Mouse (Mus musculus) thymus, adult 2 months (tissue): ENCODE results near the gene Hacd3. TPM values are rescaled to one million over a fixed set of nuclear protein-coding genes. Genes with fewer than 3 reads are reported as not detected.

Source experiments
- DNase-seq: peaks from one replicate; pipeline ENCODE4 v3.0.0; 2021
- H3K27ac ChIP-seq: fragments of 200-500 bp; 2 replicates; pipeline ENCODE4 v1.5.1; 2012; ENCODE audit warnings: low read length, control low read depth; ENCODE audit not compliant: control insufficient read depth, insufficient read depth
- H3K27me3 ChIP-seq: fragments of 200-500 bp; 2 replicates; pipeline ENCODE4 v1.6.1; 2012; ENCODE audit warnings: mild to moderate bottlenecking, low read length, moderate library complexity, mixed read lengths; ENCODE audit not compliant: control insufficient read depth, insufficient read depth
- H3K36me3 ChIP-seq: fragments of 200-500 bp; 2 replicates; pipeline ENCODE4 v1.6.1; 2012; ENCODE audit warnings: mild to moderate bottlenecking, low read length, moderate library complexity; ENCODE audit not compliant: control insufficient read depth, insufficient read depth
- H3K4me1 ChIP-seq: fragments of 200-500 bp; replicated peaks from 2 replicates; pipeline ENCODE4 v1.6.1; 2012; ENCODE audit warnings: low read length; ENCODE audit not compliant: control insufficient read depth, insufficient read depth
- H3K4me3 ChIP-seq: fragments of 200-500 bp; 2 replicates; pipeline ENCODE4 v1.5.1; 2012; ENCODE audit warnings: mild to moderate bottlenecking, low read length, control low read depth, moderate library complexity; ENCODE audit not compliant: control insufficient read depth, insufficient read depth
- CTCF ChIP-seq: fragments of 200-500 bp; IDR thresholded peaks from 2 replicates; pipeline ENCODE4 v1.5.1; 2012; ENCODE audit warnings: mild to moderate bottlenecking, control low read depth, low read length, moderate library complexity, borderline replicate concordance; ENCODE audit not compliant: control insufficient read depth, poor library complexity, insufficient read depth; ENCODE audit errors: extremely low read depth
- POLR2A ChIP-seq: fragments of 200-500 bp; IDR thresholded peaks from 2 replicates; pipeline ENCODE4 v1.6.1; 2012; ENCODE audit warnings: mild to moderate bottlenecking, low read length, control low read depth, moderate library complexity; ENCODE audit not compliant: control insufficient read depth, poor library complexity, insufficient read depth; ENCODE audit errors: extremely low read depth
- WGBS: fragments of 180-500 bp; shearing (Covaris S2); methylation state at CpG from one replicate; pipeline ENCODE4 v1.1.7; 2018; 5-methylcytosine and 5-hydroxymethylcytosine counted together
- polyA plus RNA-seq: library from polyadenylated mRNA; depleted of rRNA; stranded (reverse); fragments of >200 nt; gene quantifications from 2 replicates; pipeline ENCODE4 v1.2.3, GENCODE M21; 2012

Gene Hacd3
- polyA plus RNA-seq, 1 experiment, result 35.3 TPM

DNA sequence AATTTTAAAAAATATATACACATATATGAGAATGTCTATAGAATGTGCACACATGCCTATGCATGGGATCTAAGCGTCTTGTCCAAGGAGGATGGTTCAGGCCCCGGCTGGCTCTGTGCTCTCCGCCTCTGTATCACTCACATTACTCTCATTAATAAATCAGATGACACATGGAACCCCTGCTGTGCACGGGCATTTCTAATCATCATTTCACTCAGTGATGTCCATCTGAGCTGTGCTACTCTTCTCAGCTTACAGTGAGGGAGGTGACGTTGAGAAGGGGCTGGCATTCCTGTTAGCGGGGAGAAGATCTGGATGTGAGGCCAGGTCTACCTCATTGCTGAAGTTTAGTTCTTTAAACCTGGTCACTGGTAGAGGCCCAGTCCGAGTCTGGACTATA is 5.7 kb upstream of the Hacd3 start:
- H3K4me3 ChIP-seq, result no peak overlapping the region
- H3K27me3 ChIP-seq, result no peaks in the 10 kb centered on the region
- peaks cover 3% of the 10 kb centered on the region; the same call in 1 of the 2 replicates for H3K4me1 ChIP-seq
- TF ChIP-seq POLR2A (no peak), CTCF (no peak)
- H3K36me3 ChIP-seq, result no peaks in the 10 kb centered on the region
- no peak overlapping the region for H3K27ac ChIP-seq
- WGBS, result 93% methylated on average over 7 of the region's 7 CpGs
- DNase-seq, result no peak

DNA sequence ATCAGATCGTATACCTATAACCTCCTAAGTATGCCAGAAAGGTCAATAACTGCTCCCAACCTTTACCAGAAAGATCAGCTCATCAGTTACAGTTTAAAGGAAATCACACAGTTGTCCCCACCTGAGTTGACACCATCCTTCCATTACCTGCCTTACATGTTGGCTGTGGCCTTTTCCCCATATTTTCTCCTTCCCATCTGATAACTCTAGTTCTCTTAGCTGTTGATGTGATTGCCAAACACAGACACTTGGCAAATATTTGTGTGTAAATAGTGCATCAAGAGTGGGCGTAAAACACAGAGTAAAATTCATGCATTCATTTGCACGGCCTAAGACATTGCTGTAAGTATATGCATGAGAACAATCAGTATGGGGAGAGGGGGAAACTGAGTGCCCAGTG is 2.0 kb upstream of the Hacd3 start:
- Histone ChIP-seq H3K4me1 (peaks cover 3% of the 10 kb centered on the region; the same call in 1 of the 2 replicates), H3K27me3 (no peaks in the 10 kb centered on the region), H3K4me3 (no peak overlapping the region), H3K27ac (no peak overlapping the region), H3K36me3 (no peaks in the 10 kb centered on the region)
- TF ChIP-seq CTCF (no peak), POLR2A (no peak)
- DNase-seq, result no peak
- WGBS, result 96% methylated on average over 3 of the region's 3 CpGs

DNA sequence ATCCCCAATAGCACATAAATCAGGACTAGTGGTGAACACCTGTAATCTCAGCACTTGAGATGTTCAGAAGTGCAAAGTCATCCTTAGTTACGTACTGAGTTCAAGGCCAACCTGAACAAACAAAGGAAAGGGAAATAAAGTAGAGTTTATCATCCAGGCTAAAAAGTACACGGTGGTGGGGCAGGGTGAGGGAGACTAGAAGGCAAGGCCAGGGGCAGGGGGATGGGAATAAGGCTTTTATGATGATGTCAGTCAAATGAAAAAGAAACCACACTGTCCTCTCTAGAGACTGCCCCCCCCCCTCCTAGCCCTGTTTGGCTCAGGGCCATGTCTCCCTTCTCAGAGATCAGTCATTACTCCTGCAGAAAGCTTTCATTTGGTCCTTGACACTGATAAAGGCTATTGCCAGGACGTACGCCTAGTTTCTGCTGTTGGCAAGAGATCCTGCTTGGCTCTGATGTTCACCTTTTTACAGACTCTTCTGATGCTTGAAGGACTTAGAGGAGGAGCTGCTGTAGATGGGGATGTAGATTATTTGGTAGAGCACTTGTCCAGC is 1.2 kb upstream of the Hacd3 start:
- Histone ChIP-seq H3K4me1 (peaks cover 3% of the 10 kb centered on the region; the same call in 1 of the 2 replicates), H3K27ac (no peak overlapping the region), H3K36me3 (no peaks in the 10 kb centered on the region), H3K4me3 (no peak overlapping the region), H3K27me3 (no peaks in the 10 kb centered on the region)
- DNase-seq, result no peak
- no peak for TF ChIP-seq POLR2A
- 71% methylated on average over 4 of the region's 4 CpGs for WGBS

DNA sequence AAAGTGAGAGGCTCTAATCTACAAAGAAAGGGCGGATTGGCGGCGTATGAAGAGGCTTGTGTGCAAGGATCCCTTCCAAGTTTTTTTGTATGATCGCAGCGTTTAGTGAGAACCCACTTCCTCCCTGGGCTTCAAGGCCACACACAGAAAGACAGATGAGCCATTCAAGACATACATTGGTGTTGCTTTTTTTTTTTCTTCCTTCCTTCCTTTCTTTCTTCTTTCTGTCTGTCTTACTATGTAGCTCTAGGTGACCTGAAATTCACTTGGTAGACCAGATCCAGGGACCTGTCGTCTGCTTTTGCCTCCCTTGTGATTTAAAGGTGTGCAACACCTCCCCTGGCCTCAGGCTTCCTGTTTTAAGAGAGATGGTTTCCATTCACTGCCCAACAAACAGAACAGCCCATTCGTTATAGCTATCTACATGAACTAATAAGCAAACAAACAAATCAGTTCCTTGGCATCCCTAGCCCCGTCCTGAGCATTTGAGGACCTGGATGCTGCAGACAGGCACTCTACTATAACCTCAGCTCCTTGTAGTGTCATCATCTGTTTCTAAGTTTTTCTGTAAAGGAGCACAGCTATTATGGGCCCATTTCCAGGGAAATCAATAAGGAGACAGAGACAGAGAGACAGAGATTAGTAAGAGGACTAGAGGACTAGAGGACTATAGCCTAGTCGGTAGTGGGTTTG is 540 bp upstream of the Hacd3 start:
- H3K27ac ChIP-seq, result peak overlapping the region; percentile 84
- TF ChIP-seq POLR2A (no peak), CTCF (no peak)
- no peak for DNase-seq
- peak overlapping the region; percentile 63 for H3K4me3 ChIP-seq
- no peaks in the 10 kb centered on the region for H3K27me3 ChIP-seq
- H3K4me1 ChIP-seq, result peaks cover 3% of the 10 kb centered on the region; the same call in 1 of the 2 replicates
- H3K36me3 ChIP-seq, result no peaks in the 10 kb centered on the region
- 19% methylated on average over 9 of the region's 9 CpGs for WGBS

DNA sequence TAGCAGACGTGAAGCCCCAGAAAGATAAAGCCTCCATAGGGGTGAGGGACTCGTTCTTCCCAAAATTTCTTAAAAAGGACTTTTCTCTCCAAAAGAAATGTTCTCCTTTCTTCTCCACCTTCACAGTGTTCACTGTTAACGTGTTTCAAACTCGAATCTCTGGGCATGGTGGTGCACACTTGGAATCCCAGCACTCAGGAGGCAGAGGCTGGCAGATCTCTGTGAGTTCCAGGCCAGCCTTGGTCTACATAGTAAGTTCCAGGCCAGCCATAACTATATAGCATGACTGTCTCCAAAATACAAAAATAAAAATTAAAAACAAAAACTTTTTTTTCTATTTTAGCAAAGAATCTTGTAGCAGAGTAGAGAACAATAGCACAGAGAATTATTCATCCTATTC is 1.4 kb downstream of the Hacd3 start:
- Histone ChIP-seq H3K4me3 (no peak overlapping the region), H3K27ac (no peak overlapping the region), H3K27me3 (no peaks in the 10 kb centered on the region), H3K4me1 (peaks cover 6% of the 10 kb centered on the region; the same call in 1 of the 2 replicates), H3K36me3 (no peaks in the 10 kb centered on the region)
- no peak for TF ChIP-seq CTCF
- no peak for TF ChIP-seq POLR2A
- no peak for DNase-seq
- WGBS, result 86% methylated on average over 4 of the region's 4 CpGs

DNA sequence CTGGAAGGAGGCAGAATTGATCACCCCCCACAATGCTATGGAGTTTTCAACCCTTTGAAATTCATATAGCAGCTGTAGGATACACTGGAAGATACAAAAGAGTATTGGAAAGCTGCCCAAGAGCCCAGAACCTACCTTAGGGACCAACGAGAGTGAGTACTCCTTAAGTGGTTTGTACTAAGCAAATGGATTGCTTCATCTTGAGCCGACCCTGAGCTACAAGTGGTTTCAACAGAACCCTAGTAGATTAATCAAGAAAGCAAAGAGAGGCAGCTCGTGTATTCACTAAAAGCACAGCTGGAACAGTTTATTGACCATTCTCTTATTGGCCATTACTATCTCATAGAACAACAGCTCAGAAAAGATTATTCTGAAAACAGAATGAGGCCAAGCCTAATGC is 2.3 kb downstream of the Hacd3 start:
- no peak for DNase-seq
- Histone ChIP-seq H3K4me3 (no peak overlapping the region), H3K27ac (no peak overlapping the region), H3K36me3 (no peaks in the 10 kb centered on the region), H3K4me1 (peaks cover 6% of the 10 kb centered on the region; the same call in 1 of the 2 replicates), H3K27me3 (no peaks in the 10 kb centered on the region)
- WGBS, result 92% methylated on average over 3 of the region's 3 CpGs
- TF ChIP-seq CTCF (no peak), POLR2A (no peak)

DNA sequence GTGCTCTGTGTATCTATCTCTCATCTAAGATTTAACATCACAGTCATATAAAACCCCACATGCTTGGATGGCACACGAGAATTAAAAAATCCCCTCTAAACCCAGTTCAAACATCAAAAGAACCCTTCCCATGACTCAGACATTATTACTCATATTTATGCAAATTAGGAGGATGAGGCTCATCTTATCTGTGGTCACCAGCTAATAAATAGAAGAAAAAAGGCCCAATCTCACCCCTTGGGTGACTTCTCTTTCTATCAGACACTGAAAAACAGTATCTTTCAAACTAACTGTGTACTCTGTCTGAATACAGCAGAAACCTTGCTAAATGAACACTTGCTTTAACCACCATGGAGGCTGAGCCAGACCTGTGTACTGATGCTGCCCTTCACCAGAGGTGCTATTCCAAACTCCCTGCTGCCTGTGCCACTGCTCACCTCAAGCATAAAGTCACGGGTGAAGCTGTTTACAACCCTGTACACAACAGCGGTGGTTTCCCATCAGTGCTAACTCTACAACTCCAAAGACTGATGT is 2.8 kb downstream of the Hacd3 start:
- no peak for DNase-seq
- no peaks in the 10 kb centered on the region for H3K36me3 ChIP-seq
- WGBS, result 85% methylated on average over 3 of the region's 3 CpGs
- H3K4me1 ChIP-seq, result peaks cover 6% of the 10 kb centered on the region; the same call in 1 of the 2 replicates
- no peak overlapping the region for H3K4me3 ChIP-seq
- H3K27me3 ChIP-seq, result no peaks in the 10 kb centered on the region
- TF ChIP-seq CTCF (no peak), POLR2A (no peak)
- H3K27ac ChIP-seq, result no peak overlapping the region
